In the genomic region with DNA sequence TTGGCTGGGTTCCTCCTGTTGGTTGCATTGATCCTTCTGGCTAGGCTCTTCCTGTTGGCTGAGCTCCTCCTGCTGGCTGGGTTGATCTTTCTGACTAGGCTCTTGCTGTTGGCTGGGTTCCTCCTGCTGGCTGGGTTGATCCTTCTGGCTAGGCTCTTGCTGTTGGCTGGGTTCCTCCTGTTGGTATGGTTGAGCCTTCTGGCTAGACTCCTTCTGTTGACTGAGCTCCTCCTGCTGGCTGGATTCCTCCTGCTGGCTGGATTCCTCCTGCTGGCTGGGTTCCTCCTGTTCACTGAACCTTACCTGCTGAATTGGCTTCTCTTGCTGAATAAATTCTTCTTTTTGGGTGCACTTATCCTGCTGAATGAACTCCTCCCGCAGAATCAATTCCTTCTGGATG, we compare ENCODE assay signal across 8 mouse cellular contexts. TPM values are rescaled to one million over a fixed set of nuclear protein-coding genes. Genes with fewer than 3 reads are reported as not detected.
DNase-seq lines count a peak whose midpoint lies in the region; ATAC-seq and TF ChIP-seq lines count a peak whose summit lies in the region.
"Had no signal": no experiment of that assay in that cellular context is flagged by ENCODE, and none has a peak within 500 bp of the region (broad histone marks: within the 10 kb centered on the region; RNA-seq: fewer than 3 reads in every experiment).

No protein-coding gene starts in this region.

- no peak overlapping the region for H3K4me2 ChIP-seq in liver, postnatal 0 days (ENCODE audit: low read depth, low read length)

- H3K4me3 ChIP-seq in liver, adult 2 months (ENCODE audit: insufficient read depth, low read depth, low read length), result no peak overlapping the region
- H3K4me3 ChIP-seq in liver, postnatal 0 days (ENCODE audit: low read depth, low read length), result no peak overlapping the region
- no peak overlapping the region for H3K4me3 ChIP-seq in hindbrain, embryonic 10.5 days

- no peak for TF ChIP-seq CTCF in liver, adult 2 months (IDR thresholded peaks at IDR 0.05; ENCODE audit: low read depth, low read length)
- TF ChIP-seq CTCF in liver, postnatal 0 days (IDR thresholded peaks at IDR 0.05; ENCODE audit: low read depth), result no peak

- H3K27me3 ChIP-seq in liver, adult 2 months (ENCODE audit: control insufficient read depth, insufficient read depth, low read length), result no peaks in the 10 kb centered on the region
- no peaks in the 10 kb centered on the region for H3K27me3 ChIP-seq in liver, postnatal 0 days (ENCODE audit: insufficient read depth, low read length)
- H3K27me3 ChIP-seq in hindbrain, embryonic 10.5 days (ENCODE audit: insufficient read depth, poor library complexity, severe bottlenecking), result no peaks in the 10 kb centered on the region

- no peaks in the 10 kb centered on the region for H3K9me3 ChIP-seq in liver, postnatal 0 days (ENCODE audit: low read length)
- peaks cover 18% of the 10 kb centered on the region for H3K9me3 ChIP-seq in hindbrain, embryonic 10.5 days

- H3K27ac ChIP-seq in liver, adult 2 months (replicated peaks; ENCODE audit: insufficient read depth, low read depth, low read length), result no peak overlapping the region
- H3K27ac ChIP-seq in liver, postnatal 0 days (ENCODE audit: low read depth), result no peak overlapping the region
- no peak overlapping the region for H3K27ac ChIP-seq in hindbrain, embryonic 10.5 days
- H3K27ac ChIP-seq: liver, embryonic 14.5 days had no signal

- 94% methylated on average over 1 of the region's 1 CpGs for WGBS in liver, adult 2 months
- 86% methylated on average over 1 of the region's 1 CpGs for WGBS in liver, postnatal 0 days (ENCODE audit: insufficient replicate concordance)
- 91% methylated on average over 1 of the region's 1 CpGs for WGBS in hindbrain, embryonic 10.5 days

- H3K4me1 ChIP-seq in liver, adult 2 months (ENCODE audit: control insufficient read depth, insufficient read depth, low read length), result no peaks in the 10 kb centered on the region
- H3K4me1 ChIP-seq in liver, postnatal 0 days (ENCODE audit: insufficient read depth), result no peaks in the 10 kb centered on the region
- peaks cover 3% of the 10 kb centered on the region for H3K4me1 ChIP-seq in hindbrain, embryonic 10.5 days (replicated peaks)

- no peak for TF ChIP-seq EP300 in liver, postnatal 0 days (IDR thresholded peaks at IDR 0.05; ENCODE audit: low read depth)

- no peak for TF ChIP-seq POLR2A in liver, adult 2 months (IDR thresholded peaks at IDR 0.05; ENCODE audit: extremely low read depth, insufficient read depth, low read length)

- peak; percentile 88 for DNase-seq in liver, adult 2 months (ENCODE audit: extremely low read depth, low read depth, low spot score)
- DNase-seq in liver, postnatal 0 days, result no peak
- DNase-seq in cerebellum, postnatal 10 days, result peak; percentile 91
- DNase-seq in kidney, postnatal 14 days, result peak; percentile 9
- DNase-seq in right cerebral cortex, postnatal 4 days, result peak; percentile 22
- DNase-seq in thymus, postnatal 10 days (ENCODE audit: low spot score in 2 of 2), result no peak
- no peak for DNase-seq in hindbrain, embryonic 10.5 days (ENCODE audit: low spot score)

- no peak overlapping the region for H3K9ac ChIP-seq in liver, adult 2 months (ENCODE audit: low read depth, low read length)
- H3K9ac ChIP-seq in liver, postnatal 0 days (replicated peaks), result no peak overlapping the region
- H3K9ac ChIP-seq: liver, embryonic 14.5 days had no signal

- no peak for ATAC-seq in liver, postnatal 0 days

- no peaks in the 10 kb centered on the region for H3K79me2 ChIP-seq in liver, adult 2 months (ENCODE audit: control insufficient read depth, insufficient read depth, low read length)

- H3K36me3 ChIP-seq in liver, adult 2 months (ENCODE audit: control insufficient read depth, insufficient read depth, low read length), result no peaks in the 10 kb centered on the region
- H3K36me3 ChIP-seq in liver, postnatal 0 days (replicated peaks; ENCODE audit: insufficient read depth, low read length), result no peaks in the 10 kb centered on the region
- peaks cover 59% of the 10 kb centered on the region for H3K36me3 ChIP-seq in hindbrain, embryonic 10.5 days

RNA-seq across cellular contexts. Expression of a gene that starts 28.8 kb away (rescaled TPM):
- 0.27 TPM in 1 of 2 replicates, not detected in the other for total RNA-seq in liver, adult 2 months (2014; rRNA removed)
- polyA plus RNA-seq in liver, adult 2 months (2012; rRNA removed), result 0.05 TPM in 1 of 2 replicates, not detected in the other
- polyA plus RNA-seq in liver, postnatal 0 days (2015; fragmentation: Nextera tagmentation; extraction: Ambion mirVana), result 0.04 and 0.13 TPM in 2 replicates
- polyA plus RNA-seq in hindbrain, embryonic 10.5 days (2016; fragmentation: Nextera tagmentation; extraction: Ambion mirVana), result 10.8 and 12.0 TPM in 2 replicates

RNA-seq across cellular contexts. Expression of a gene that starts 39.8 kb away (rescaled TPM):
- not detected in 2 replicates for total RNA-seq in liver, adult 2 months (2014; rRNA removed)
- not detected in 2 replicates for polyA plus RNA-seq in liver, adult 2 months (2012; rRNA removed)
- polyA plus RNA-seq in liver, postnatal 0 days (2015; fragmentation: Nextera tagmentation; extraction: Ambion mirVana), result not detected in 2 replicates
- not detected in 2 replicates for polyA plus RNA-seq in hindbrain, embryonic 10.5 days (2016; fragmentation: Nextera tagmentation; extraction: Ambion mirVana)
- polyA plus RNA-seq: liver, embryonic 14.5 days had no signal

RNA-seq across cellular contexts. Expression of a gene that starts 44.1 kb away (rescaled TPM):
- total RNA-seq in liver, adult 2 months (2014; rRNA removed), result 1.8 and 2.0 TPM in 2 replicates
- 0.29 and 0.50 TPM in 2 replicates for polyA plus RNA-seq in liver, adult 2 months (2012; rRNA removed)
- polyA plus RNA-seq in liver, postnatal 0 days (2015; fragmentation: Nextera tagmentation; extraction: Ambion mirVana), result 1.2 and 2.1 TPM in 2 replicates
- 14.1 and 15.8 TPM in 2 replicates for polyA plus RNA-seq in hindbrain, embryonic 10.5 days (2016; fragmentation: Nextera tagmentation; extraction: Ambion mirVana)

RNA-seq across cellular contexts. Expression of a gene that starts 60.0 kb away (rescaled TPM):
- total RNA-seq in liver, adult 2 months (2014; rRNA removed), result 22.2 and 25.0 TPM in 2 replicates
- polyA plus RNA-seq in liver, adult 2 months (2012; rRNA removed), result 6.1 and 9.7 TPM in 2 replicates
- polyA plus RNA-seq in liver, postnatal 0 days (2015; fragmentation: Nextera tagmentation; extraction: Ambion mirVana), result 8.1 and 8.5 TPM in 2 replicates
- 26.7 and 26.9 TPM in 2 replicates for polyA plus RNA-seq in hindbrain, embryonic 10.5 days (2016; fragmentation: Nextera tagmentation; extraction: Ambion mirVana)

Comparison
In these comparisons a context has a peak if more than half of its experiments do, and no peak if none do; other contexts are left out.
1. DNase-seq: peak in liver, adult 2 months (single experiment), cerebellum, postnatal 10 days (2 of 2), kidney, postnatal 14 days (single experiment) and right cerebral cortex, postnatal 4 days (single experiment); none in liver, postnatal 0 days (single experiment), thymus, postnatal 10 days (0 of 2) and hindbrain, embryonic 10.5 days (single experiment).
2. RNA of a gene that starts 28.8 kb away (polyA plus RNA-seq): 10.8 to 12.0 TPM in hindbrain, embryonic 10.5 days; 0.04 to 0.13 TPM in liver, postnatal 0 days and 0.05 TPM in liver, adult 2 months; every median in the first group is over 10 times any median in the second.